ENCODE assay signal across 9 mouse cellular contexts in the genomic region with DNA sequence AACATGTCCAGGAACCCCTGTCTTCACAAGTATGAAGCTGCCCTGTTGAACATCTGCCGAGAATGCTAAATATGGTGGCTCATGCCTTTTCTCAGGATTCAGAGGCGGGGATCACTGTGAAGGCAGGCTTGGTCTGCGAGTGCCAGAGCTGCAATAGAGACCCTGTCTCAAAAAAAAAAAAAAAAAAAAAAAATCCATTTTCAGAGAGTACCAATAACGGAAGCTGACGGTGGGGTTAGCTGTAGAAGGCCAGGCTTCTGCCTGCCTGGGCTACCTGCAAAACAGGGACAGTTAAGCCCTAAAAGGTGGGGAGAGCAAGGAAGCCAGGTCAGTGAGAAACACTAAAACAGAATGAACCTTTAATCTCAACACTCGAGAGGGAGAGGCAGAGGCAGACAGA. TPM values are rescaled to one million over a fixed set of nuclear protein-coding genes. Genes with fewer than 3 reads are reported as not detected.
A peak's percentile ranks its signal among the peaks of the same experiment; 100 is the strongest.
DNase-seq lines count a peak whose midpoint lies in the region; ATAC-seq and TF ChIP-seq lines count a peak whose summit lies in the region.
"Had no signal": no experiment of that assay in that cellular context is flagged by ENCODE, and none has a peak within 500 bp of the region (broad histone marks: within the 10 kb centered on the region; RNA-seq: fewer than 3 reads in every experiment).

No protein-coding gene starts in this region.

- H3K27me3 ChIP-seq in heart, embryonic 13.5 days (replicated peaks), result no peaks in the 10 kb centered on the region
- H3K27me3 ChIP-seq in hindbrain, embryonic 11.5 days (ENCODE audit: control insufficient read depth, insufficient read depth, low read length), result no peaks in the 10 kb centered on the region
- H3K27me3 ChIP-seq in midbrain, embryonic 10.5 days (ENCODE audit: low read depth, poor library complexity, severe bottlenecking), result no peaks in the 10 kb centered on the region

- 77% methylated on average over 6 of the region's 6 CpGs for WGBS in heart, embryonic 13.5 days
- WGBS in hindbrain, embryonic 11.5 days, result 87% methylated on average over 6 of the region's 6 CpGs
- WGBS in midbrain, embryonic 10.5 days, result 90% methylated on average over 6 of the region's 6 CpGs

- peaks cover 32% of the 10 kb centered on the region for H3K36me3 ChIP-seq in heart, embryonic 13.5 days
- peaks cover 37% of the 10 kb centered on the region for H3K36me3 ChIP-seq in ES-E14 (ENCODE audit: control insufficient read depth, insufficient read depth, low read length, poor library complexity, severe bottlenecking)
- H3K36me3 ChIP-seq in hindbrain, embryonic 11.5 days (ENCODE audit: control insufficient read depth, insufficient read depth, low read length), result peaks cover 7% of the 10 kb centered on the region; the same call in 1 of the 2 replicates
- peaks cover 32% of the 10 kb centered on the region for H3K36me3 ChIP-seq in midbrain, embryonic 10.5 days

- intact Hi-C loops in heart, postnatal 25 days (cut with DNase I), result loop anchor here (2.0 to 5.0 kb wide), 3 partner anchors 38 to 656 kb away; partner anchors contain the start of gene Adi1

- H3K4me2 ChIP-seq in heart, embryonic 13.5 days, result peak overlapping the region; percentile 87
- H3K4me2 ChIP-seq in hindbrain, embryonic 11.5 days (replicated peaks; ENCODE audit: low read depth, low read length), result peak overlapping the region; percentile 43; the same call in 1 of the 2 replicates

- peaks cover 24% of the 10 kb centered on the region for H3K4me1 ChIP-seq in heart, embryonic 13.5 days
- peaks cover 0 to 6% of the 10 kb centered on the region in 2 experiments; a peak in 1 of 4 replicates for H3K4me1 ChIP-seq in ES-E14 (ENCODE audit: control insufficient read depth in 2 of 2, insufficient read depth in 2 of 2, low read length in 2 of 2, poor library complexity in 1 of 2)
- 0 out of 2 replicates have a peak, but pooled peaks cover 4% of the 10 kb centered on the region for H3K4me1 ChIP-seq in hindbrain, embryonic 11.5 days (replicated peaks; ENCODE audit: control insufficient read depth, insufficient read depth, low read length)
- H3K4me1 ChIP-seq in midbrain, embryonic 10.5 days, result peaks cover 25% of the 10 kb centered on the region

- H3K9ac ChIP-seq in heart, embryonic 13.5 days, result peak overlapping the region; percentile 81; the same call in 1 of the 2 replicates
- peak overlapping the region; percentile 94; the same call in 1 of the 2 replicates for H3K9ac ChIP-seq in ES-E14 (ENCODE audit: insufficient read depth, low read depth, low read length, poor library complexity, severe bottlenecking)
- no peak overlapping the region for H3K9ac ChIP-seq in hindbrain, embryonic 11.5 days (ENCODE audit: low read depth, low read length)

- no peak for ATAC-seq in heart, embryonic 13.5 days (ENCODE audit: extremely low read depth, insufficient number of reproducible peaks, low FRiP score, low TSS enrichment)
- no peak for ATAC-seq in hindbrain, embryonic 11.5 days (ENCODE audit: low FRiP score)

- peak overlapping the region; percentile 85 for H3K4me3 ChIP-seq in heart, embryonic 13.5 days
- H3K4me3 ChIP-seq in ES-E14 (ENCODE audit: insufficient read depth in 1 of 2, low read depth in 1 of 2, low read length in 2 of 2, poor library complexity in 1 of 2, severe bottlenecking in 1 of 2), result peak overlapping the region; percentile 68 to 83
- H3K4me3 ChIP-seq in hindbrain, embryonic 11.5 days (ENCODE audit: low read depth, low read length), result peak overlapping the region; percentile 92
- peak overlapping the region; percentile 96 for H3K4me3 ChIP-seq in midbrain, embryonic 10.5 days

- no peak for DNase-seq in heart, postnatal 25 days (ENCODE audit: low spot score)
- no peak for DNase-seq in ES-E14 (ENCODE audit: low read depth, low spot score)
- DNase-seq in hindbrain, embryonic 11.5 days (ENCODE audit: low spot score), result no peak
- DNase-seq in midbrain, embryonic 10.5 days (ENCODE audit: low spot score), result no peak
- no peak for DNase-seq in B cell, adult 2 months
- DNase-seq in frontal cortex, postnatal 10 days (ENCODE audit: low spot score in 2 of 2), result no peak
- no peak for DNase-seq in cerebellum, adult 9-11 months

- H3K27ac ChIP-seq in heart, embryonic 13.5 days (replicated peaks), result no peak overlapping the region
- no peak overlapping the region; the same call in 1 of the 2 replicates for H3K27ac ChIP-seq in ES-E14 (ENCODE audit: insufficient read depth, low read depth, low read length, poor library complexity, severe bottlenecking)
- H3K27ac ChIP-seq in hindbrain, embryonic 11.5 days (ENCODE audit: low read depth, low read length), result no peak overlapping the region
- H3K27ac ChIP-seq in midbrain, embryonic 10.5 days (replicated peaks), result peak overlapping the region; percentile 99

- H3K9me3 ChIP-seq in heart, embryonic 13.5 days, result no peaks in the 10 kb centered on the region
- no peaks in the 10 kb centered on the region for H3K9me3 ChIP-seq in ES-E14 (ENCODE audit: control insufficient read depth, insufficient read depth, low read depth, low read length)
- no peaks in the 10 kb centered on the region for H3K9me3 ChIP-seq in hindbrain, embryonic 11.5 days (ENCODE audit: control insufficient read depth, low read length)
- H3K9me3 ChIP-seq in midbrain, embryonic 10.5 days (replicated peaks), result no peaks in the 10 kb centered on the region

- in situ Hi-C loops in ES-E14 (cut with MboI; ENCODE audit: low sequenced_read_pairs in 2 of 2, unreplicated experiment in 2 of 2), result no loop called here

TF ChIP-seq in ES-E14, 5 proteins besides CTCF, POLR2A, EP300 and RAD21:
- no peak for TF ChIP-seq ZC3H11A (IDR thresholded peaks at IDR 0.05; ENCODE audit: borderline replicate concordance, low read depth, low read length)
- TF ChIP-seq CHD2 (IDR thresholded peaks at IDR 0.05; ENCODE audit: low read depth, low read length), result no peak
- no peak for TF ChIP-seq HCFC1 (IDR thresholded peaks at IDR 0.05; ENCODE audit: borderline replicate concordance, insufficient read depth, low read length)
- TF ChIP-seq MAFK (IDR thresholded peaks at IDR 0.05; ENCODE audit: insufficient read depth, low read depth, low read length), result no peak
- TF ChIP-seq ZNF384 (IDR thresholded peaks at IDR 0.05; ENCODE audit: low read depth, low read length), result peak; percentile 88

RNA-seq across cellular contexts. Expression of gene Rps7, which starts 0.8 kb away (rescaled TPM):
- 394 and 428 TPM in 2 replicates for polyA plus RNA-seq in heart, embryonic 13.5 days (2015; fragmentation: Nextera tagmentation; extraction: Ambion mirVana)
- total RNA-seq in heart, postnatal 25 days (2021), result 100 to 1,000 TPM; 289 to 342 TPM
- 1,340 and 1,705 TPM in 2 replicates for total RNA-seq in ES-E14 (2012; rRNA removed)
- 766 and 780 TPM in 2 replicates for polyA plus RNA-seq in hindbrain, embryonic 11.5 days (2014; fragmentation: Nextera tagmentation; extraction: Ambion mirVana)
- 553 and 647 TPM in 2 replicates for polyA plus RNA-seq in midbrain, embryonic 10.5 days (2016; fragmentation: Nextera tagmentation; extraction: Ambion mirVana)

RNA-seq across cellular contexts. Expression of gene Rnaseh1, which starts 12.9 kb away (rescaled TPM):
- polyA plus RNA-seq in heart, embryonic 13.5 days (2015; fragmentation: Nextera tagmentation; extraction: Ambion mirVana), result 19.0 and 19.6 TPM in 2 replicates
- total RNA-seq in heart, postnatal 25 days (2021), result 1 to 10 TPM; 7.1 to 8.2 TPM
- 29.5 and 32.8 TPM in 2 replicates for total RNA-seq in ES-E14 (2012; rRNA removed)
- 25.4 and 27.7 TPM in 2 replicates for polyA plus RNA-seq in hindbrain, embryonic 11.5 days (2014; fragmentation: Nextera tagmentation; extraction: Ambion mirVana)
- polyA plus RNA-seq in midbrain, embryonic 10.5 days (2016; fragmentation: Nextera tagmentation; extraction: Ambion mirVana), result 34.1 and 35.4 TPM in 2 replicates

RNA-seq across cellular contexts. Expression of gene Colec11, which starts 13.4 kb away (rescaled TPM):
- polyA plus RNA-seq in heart, embryonic 13.5 days (2015; fragmentation: Nextera tagmentation; extraction: Ambion mirVana), result 7.8 and 7.9 TPM in 2 replicates
- 10 to 100 TPM; 14.7 to 21.4 TPM for total RNA-seq in heart, postnatal 25 days (2021)
- 0.18 TPM in 1 of 2 replicates, not detected in the other for total RNA-seq in ES-E14 (2012; rRNA removed)
- 0.21 and 0.51 TPM in 2 replicates for polyA plus RNA-seq in hindbrain, embryonic 11.5 days (2014; fragmentation: Nextera tagmentation; extraction: Ambion mirVana)
- 0.12 and 0.17 TPM in 2 replicates for polyA plus RNA-seq in midbrain, embryonic 10.5 days (2016; fragmentation: Nextera tagmentation; extraction: Ambion mirVana)
- total RNA-seq: common myeloid progenitor, adult 5-6 weeks had no signal

RNA-seq across cellular contexts. Expression of gene Adi1, which starts 38.5 kb away (rescaled TPM):
- 44.3 TPM in 2 replicates for polyA plus RNA-seq in heart, embryonic 13.5 days (2015; fragmentation: Nextera tagmentation; extraction: Ambion mirVana)
- 10 to 100 TPM; 41.0 to 43.8 TPM for total RNA-seq in heart, postnatal 25 days (2021)
- 19.0 and 25.3 TPM in 2 replicates for total RNA-seq in ES-E14 (2012; rRNA removed)
- polyA plus RNA-seq in hindbrain, embryonic 11.5 days (2014; fragmentation: Nextera tagmentation; extraction: Ambion mirVana), result 51.5 and 53.5 TPM in 2 replicates
- polyA plus RNA-seq in midbrain, embryonic 10.5 days (2016; fragmentation: Nextera tagmentation; extraction: Ambion mirVana), result 43.3 and 48.1 TPM in 2 replicates

RNA-seq across cellular contexts. Expression of gene Allc, which starts 54.2 kb away (rescaled TPM):
- polyA plus RNA-seq in heart, embryonic 13.5 days (2015; fragmentation: Nextera tagmentation; extraction: Ambion mirVana), result not detected in 2 replicates
- not detected for total RNA-seq in heart, postnatal 25 days (2021)
- not detected in 2 replicates for total RNA-seq in ES-E14 (2012; rRNA removed)
- polyA plus RNA-seq in hindbrain, embryonic 11.5 days (2014; fragmentation: Nextera tagmentation; extraction: Ambion mirVana), result not detected in 2 replicates
- polyA plus RNA-seq in midbrain, embryonic 10.5 days (2016; fragmentation: Nextera tagmentation; extraction: Ambion mirVana), result not detected in 2 replicates
- total RNA-seq: common myeloid progenitor, adult 5-6 weeks had no signal
